Mouse (Mus musculus) spleen, postnatal 0 days (tissue): ENCODE data around the gene Olfr890. TPM values are rescaled to one million over a fixed set of nuclear protein-coding genes. Genes with fewer than 3 reads are reported as not detected.

Experiments used
- polyA plus RNA-seq: library from polyadenylated mRNA; unstranded; fragments of >200 nt; fragmentation: Nextera tagmentation; extraction: Ambion mirVana; gene quantifications from 2 replicates; pipeline ENCODE4 v1.2.1, GENCODE M21; 2015

Olfr890 gene
- not detected in 2 replicates for polyA plus RNA-seq

GRCm38 (mm10) chr9:38142217-38142616 lies at the start of gene Olfr890:
TSS of gene Olfr890 (plus strand) at chr9:38142517.

GRCm38 (mm10) chr9:38107828-38108227 lies 34.5 kb upstream of the Olfr890 start, which contains the start of gene Olfr888:
TSS of gene Olfr888 (plus strand) at chr9:38108128.

GRCm38 (mm10) chr9:38114898-38115297 lies 27.4 kb upstream of the Olfr890 start, which contains the start of gene Olfr889:
TSS of gene Olfr889 (plus strand) at chr9:38115198.

GRCm38 (mm10) chr9:38180721-38181120 lies 38.4 kb downstream of the Olfr890 start, which contains the start of gene Olfr891:
TSS of gene Olfr891 (minus strand) at chr9:38180821.

Other genes with a start within 250 kb of the Olfr890 start
- gene Olfr145, start 245.8 kb upstream of the Olfr890 start, polyA plus RNA-seq = not detected in 2 replicates
- not detected in 2 replicates for gene Olfr878, start 224.7 kb upstream of the Olfr890 start, polyA plus RNA-seq
- not detected in 2 replicates for gene Olfr881, start 150.7 kb upstream of the Olfr890 start, polyA plus RNA-seq
- gene Olfr883, start 116.7 kb upstream of the Olfr890 start, polyA plus RNA-seq = not detected in 2 replicates
- gene Olfr884, start 96.0 kb upstream of the Olfr890 start, polyA plus RNA-seq = not detected in 2 replicates
- gene Olfr885, start 81.2 kb upstream of the Olfr890 start, polyA plus RNA-seq = not detected in 2 replicates
- not detected in 2 replicates for gene Olfr887, start 58.4 kb upstream of the Olfr890 start, polyA plus RNA-seq
- not detected in 2 replicates for gene Olfr888, start 34.4 kb upstream of the Olfr890 start, polyA plus RNA-seq
- gene Olfr889, start 27.3 kb upstream of the Olfr890 start, polyA plus RNA-seq = 0.13 and 0.18 TPM in 2 replicates
- not detected in 2 replicates for gene Olfr891, start 38.3 kb downstream of the Olfr890 start, polyA plus RNA-seq
- gene Olfr893, start 65.8 kb downstream of the Olfr890 start, polyA plus RNA-seq = not detected in 2 replicates
- not detected in 2 replicates for gene Olfr894, start 75.5 kb downstream of the Olfr890 start, polyA plus RNA-seq
- gene Olfr143, start 110.3 kb downstream of the Olfr890 start, polyA plus RNA-seq = not detected in 2 replicates
- gene Olfr895, start 125.3 kb downstream of the Olfr890 start, polyA plus RNA-seq = not detected in 2 replicates
- gene Olfr896-ps1, start 148.6 kb downstream of the Olfr890 start, polyA plus RNA-seq = not detected in 2 replicates
- gene Olfr25, start 186.5 kb downstream of the Olfr890 start, polyA plus RNA-seq = not detected in 2 replicates
- gene Olfr898, start 205.9 kb downstream of the Olfr890 start, polyA plus RNA-seq = not detected in 2 replicates
- not detected in 2 replicates for gene Olfr250, start 224.4 kb downstream of the Olfr890 start, polyA plus RNA-seq
- gene Olfr251, start 234.6 kb downstream of the Olfr890 start, polyA plus RNA-seq = not detected in 2 replicates